Mouse (Mus musculus): ENCODE data around the gene Maz.

- TF ChIP-seq CTCF (IDR thresholded peaks at IDR 0.05; ENCODE audit: low read depth) (no peak), EP300 (IDR thresholded peaks at IDR 0.05; ENCODE audit: low read depth) (no peak)
Measured at GRCm38 (mm10) chr7:127012845-127013244, 14.0 kb downstream of the Maz start.

Data from liver, embryonic 14.5 days (tissue).